Mouse (Mus musculus) MEL (cell line): ENCODE data around the gene Ccnk. TPM values are rescaled to one million over a fixed set of nuclear protein-coding genes. Genes with fewer than 3 reads are reported as not detected.

Experiments
- DNase-seq: peaks from one replicate; pipeline ENCODE4 v3.0.0; 2011; ENCODE audit warnings: low read depth, low spot score
- H3K27ac ChIP-seq: 2 replicates; pipeline ENCODE4 v1.5.1; 2012; ENCODE audit warnings: low read depth, mild to moderate bottlenecking, control low read depth, low read length, moderate library complexity; ENCODE audit not compliant: control insufficient read depth
- H3K27me3 ChIP-seq, 2 experiments: fragments of 150-350 bp in 1 of 2; sonication (generic) in 1 of 2; 2 replicates each; pipeline ENCODE4 v1.6.1; 2012; ENCODE audit warnings: low read length in 2 of 2, mild to moderate bottlenecking in 2 of 2, improper control_type of control experiment in 1 of 2, moderate library complexity in 1 of 2; ENCODE audit not compliant: insufficient read depth in 2 of 2, control insufficient read depth in 1 of 2
- H3K36me3 ChIP-seq, 2 experiments: 2 replicates each; pipeline ENCODE4 v1.6.1; 2012 to 2014; ENCODE audit warnings: low read length in 2 of 2, improper control_type of control experiment in 1 of 2, inconsistent platforms in 1 of 2, mild to moderate bottlenecking in 1 of 2; ENCODE audit not compliant: insufficient read depth in 2 of 2, control insufficient read depth in 1 of 2
- H3K4me1 ChIP-seq, 2 experiments: fragments of 150-350 bp in 1 of 2; sonication (generic) in 1 of 2; 2 replicates each; pipeline ENCODE4 v1.6.1; 2012; ENCODE audit warnings: low read length in 2 of 2, improper control_type of control experiment in 1 of 2, mild to moderate bottlenecking in 1 of 2; ENCODE audit not compliant: insufficient read depth in 2 of 2, control insufficient read depth in 1 of 2
- H3K4me3 ChIP-seq, 2 experiments: fragments of 150-350 bp in 1 of 2; sonication (generic) in 1 of 2; 2 replicates each; pipeline ENCODE4 v1.5.1; 2012; ENCODE audit warnings: low read depth in 2 of 2, low read length in 2 of 2, mild to moderate bottlenecking in 2 of 2, moderate library complexity in 2 of 2, control low read depth in 1 of 2, improper control_type of control experiment in 1 of 2; ENCODE audit not compliant: control insufficient read depth in 1 of 2, insufficient read depth in 1 of 2
- H3K79me2 ChIP-seq: 2 replicates; pipeline ENCODE4 v1.6.1; 2012; ENCODE audit warnings: mild to moderate bottlenecking, low read length, moderate library complexity; ENCODE audit not compliant: control insufficient read depth, poor library complexity, insufficient read depth
- H3K9ac ChIP-seq: 2 replicates; pipeline ENCODE4 v1.6.1; 2012; ENCODE audit warnings: low read depth, mild to moderate bottlenecking, control low read depth, low read length, moderate library complexity; ENCODE audit not compliant: control insufficient read depth, poor library complexity, severe bottlenecking
- H3K9me3 ChIP-seq: fragments of 150-350 bp; sonication (generic); replicated peaks from 2 replicates; pipeline ENCODE4 v1.6.1; 2012; ENCODE audit warnings: mild to moderate bottlenecking, low read length, improper control_type of control experiment, moderate library complexity; ENCODE audit not compliant: insufficient read depth
- BHLHE40 ChIP-seq: IDR thresholded peaks from 2 replicates; pipeline ENCODE4 v1.6.1; 2012; ENCODE audit warnings: low read depth, mild to moderate bottlenecking, inconsistent platforms, low read length, improper control_type of control experiment, borderline replicate concordance
- CTCF ChIP-seq, 3 experiments: IDR thresholded peaks in 2 of 3; conservative IDR thresholded peaks in 1 of 3; 2 replicates each; pipeline ENCODE4 v1.5.1; 2011 to 2012; ENCODE audit warnings: low read length in 3 of 3, low read depth in 2 of 3, mild to moderate bottlenecking in 2 of 3, improper control_type of control experiment in 1 of 3, inconsistent platforms in 1 of 3, mixed read lengths in 1 of 3, moderate library complexity in 1 of 3; ENCODE audit not compliant: control insufficient read depth in 1 of 3, insufficient read depth in 1 of 3, poor library complexity in 1 of 3, severe bottlenecking in 1 of 3
- ETS1 ChIP-seq: IDR thresholded peaks from 2 replicates; pipeline ENCODE4 v1.6.1; 2012; ENCODE audit warnings: low read depth, mild to moderate bottlenecking, inconsistent platforms, low read length, improper control_type of control experiment, moderate library complexity
- GABPA ChIP-seq: IDR thresholded peaks from 2 replicates; pipeline ENCODE4 v1.6.1; 2012; ENCODE audit warnings: low read depth, mild to moderate bottlenecking, inconsistent platforms, low read length, improper control_type of control experiment, moderate library complexity
- GATA1 ChIP-seq: IDR thresholded peaks from 2 replicates; pipeline ENCODE4 v1.6.1; 2011; ENCODE audit warnings: low read depth, low read length, improper control_type of control experiment
- HCFC1 ChIP-seq: IDR thresholded peaks from 2 replicates; pipeline ENCODE4 v1.6.1; 2012; ENCODE audit warnings: low read depth, mild to moderate bottlenecking, inconsistent platforms, low read length, improper control_type of control experiment, moderate library complexity
- JUND ChIP-seq: IDR thresholded peaks from 2 replicates; pipeline ENCODE4 v1.6.1; 2011; ENCODE audit warnings: low read depth, mild to moderate bottlenecking, improper control_type of control experiment, low read length
- MEF2A ChIP-seq: IDR thresholded peaks from 2 replicates; pipeline ENCODE4 v1.6.1; 2014; ENCODE audit warnings: low read depth, mild to moderate bottlenecking, inconsistent platforms, low read length, improper control_type of control experiment; ENCODE audit not compliant: poor library complexity, insufficient replicate concordance, severe bottlenecking; ENCODE audit errors: extremely low read depth
- MXI1 ChIP-seq: IDR thresholded peaks from 2 replicates; pipeline ENCODE4 v1.6.1; 2011; ENCODE audit warnings: mild to moderate bottlenecking, low read depth, low read length, improper control_type of control experiment
- MYB ChIP-seq: IDR thresholded peaks from 2 replicates; pipeline ENCODE4 v1.6.1; 2011; ENCODE audit warnings: mild to moderate bottlenecking, low read depth, low read length, improper control_type of control experiment
- MYC ChIP-seq: IDR thresholded peaks from 2 replicates; pipeline ENCODE4 v1.6.1; 2011; ENCODE audit warnings: low read depth, mild to moderate bottlenecking, low read length, improper control_type of control experiment, moderate library complexity
- NELFE ChIP-seq: IDR thresholded peaks from 2 replicates; pipeline ENCODE4 v1.6.1; 2011; ENCODE audit warnings: low read depth, low read length, improper control_type of control experiment
- NRF1 ChIP-seq: IDR thresholded peaks from 2 replicates; pipeline ENCODE4 v1.6.1; 2014; ENCODE audit warnings: low read depth, mild to moderate bottlenecking, inconsistent platforms, low read length, improper control_type of control experiment, moderate library complexity; ENCODE audit not compliant: poor library complexity, insufficient read depth, severe bottlenecking
- POLR2AphosphoS2 ChIP-seq: IDR thresholded peaks from 2 replicates; pipeline ENCODE4 v1.6.1; 2011; ENCODE audit warnings: low read length, improper control_type of control experiment
- POLR2AphosphoS5 ChIP-seq: IDR thresholded peaks from 2 replicates; pipeline ENCODE4 v1.6.1; 2012; ENCODE audit warnings: low read depth, borderline replicate concordance, mild to moderate bottlenecking, inconsistent platforms, low read length, moderate library complexity, mixed read lengths
- SIN3A ChIP-seq: IDR thresholded peaks from 2 replicates; pipeline ENCODE4 v1.6.1; 2012; ENCODE audit warnings: low read length, improper control_type of control experiment, inconsistent platforms
- SMC3 ChIP-seq: IDR thresholded peaks from 2 replicates; pipeline ENCODE4 v1.6.1; 2011; ENCODE audit warnings: low read depth, low read length, improper control_type of control experiment
- USF1 ChIP-seq: IDR thresholded peaks from 2 replicates; pipeline ENCODE4 v1.6.1; 2014; ENCODE audit warnings: low read depth, mild to moderate bottlenecking, inconsistent platforms, low read length, improper control_type of control experiment, moderate library complexity
- USF2 ChIP-seq, 2 experiments: IDR thresholded peaks; 2 replicates each; pipeline ENCODE4 v1.6.1; 2011 to 2012; ENCODE audit warnings: improper control_type of control experiment in 2 of 2, low read length in 2 of 2, borderline replicate concordance in 1 of 2, inconsistent platforms in 1 of 2, low read depth in 1 of 2, mild to moderate bottlenecking in 1 of 2; ENCODE audit not compliant: insufficient read depth in 1 of 2
- polyA plus RNA-seq, 2 experiments: library from polyadenylated mRNA; stranded (reverse) in 1 of 2; unstranded in 1 of 2; fragments of >175 nt in 1 of 2; fragments of >200 nt in 1 of 2; gene quantifications; 2 replicates each; pipeline versions ENCODE4 v1.2.1 to v1.2.4; 2012; ENCODE audit warnings: low replicate concordance in 2 of 2, low read depth in 1 of 2; ENCODE audit not compliant: insufficient read length in 2 of 2, insufficient read depth in 1 of 2, missing spikeins in 1 of 2
- total RNA-seq: library from RNA; depleted of rRNA; stranded (reverse); fragments of 300-350 nt; gene quantifications from 2 replicates; pipeline ENCODE4 v1.2.3, GENCODE M21; 2012

Ccnk gene
- total and polyA plus RNA-seq, 3 experiments = 7.6 to 69.6 (median 62.8) TPM

DNA sequence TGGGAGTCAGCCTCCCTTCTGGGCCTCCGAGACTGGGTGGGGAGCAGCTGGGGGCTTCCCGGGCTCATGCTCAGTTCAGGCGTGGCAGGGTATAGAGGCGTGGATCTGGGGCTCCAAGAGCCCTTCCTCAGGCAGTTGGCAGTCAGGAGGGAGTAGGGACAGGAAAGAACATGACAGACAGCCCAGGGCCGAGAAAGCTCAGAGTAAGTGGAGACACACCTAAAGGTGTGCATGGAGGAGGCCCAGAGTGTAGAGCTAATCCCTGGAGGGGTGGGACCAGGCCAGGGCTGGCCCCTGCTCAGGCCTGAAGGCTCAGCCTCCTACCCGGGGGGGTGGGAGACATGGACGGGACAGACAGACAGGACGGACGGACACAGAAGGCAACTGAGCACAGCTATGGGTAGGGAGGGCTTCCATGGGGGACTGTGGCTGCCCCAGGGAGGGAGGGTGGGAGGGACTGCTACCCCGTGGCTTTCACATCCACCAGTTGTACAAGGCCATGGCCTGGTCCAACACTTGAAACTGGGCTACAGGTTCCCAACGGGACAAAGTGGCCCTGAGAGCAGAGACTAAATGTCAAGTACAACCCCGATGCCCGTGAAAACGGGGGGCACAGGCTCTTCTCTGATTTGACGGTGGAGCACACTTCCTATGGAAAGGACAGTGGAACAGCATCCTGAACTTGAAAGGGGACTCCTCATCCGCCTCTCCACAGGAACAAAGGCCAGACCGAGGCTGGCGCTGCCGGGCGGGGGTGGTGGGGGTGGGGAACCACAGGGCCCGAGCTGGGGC lies 40.6 kb downstream of the Ccnk start:
- no peak overlapping the region for H3K4me3 ChIP-seq
- H3K27me3 ChIP-seq = no peaks in the 10 kb centered on the region
- H3K27ac ChIP-seq = no peak overlapping the region
- no peaks in the 10 kb centered on the region for H3K4me1 ChIP-seq
- DNase-seq = no peak
- no peaks in the 10 kb centered on the region for H3K79me2 ChIP-seq
- H3K36me3 ChIP-seq = no peaks in the 10 kb centered on the region
- TF ChIP-seq BHLHE40 (no peak), GABPA (no peak), NRF1 (no peak), POLR2AphosphoS5 (no peak), USF2 (IDR thresholded peaks at IDR 0.05; ENCODE audit: borderline replicate concordance in 1 of 2, insufficient read depth in 1 of 2, low read depth in 1 of 2, low read length in 2 of 2) (no peak), HCFC1 (no peak), SIN3A (no peak), NELFE (no peak), MEF2A (no peak), ETS1 (no peak), MXI1 (no peak)
- no peak overlapping the region for H3K9ac ChIP-seq
- no peaks in the 10 kb centered on the region for H3K9me3 ChIP-seq

GRCm38 (mm10) chr12:108220621-108221020 lies 41.2 kb downstream of the Ccnk start:
- Histone ChIP-seq H3K4me3 (no peak overlapping the region), H3K9me3 (no peaks in the 10 kb centered on the region), H3K36me3 (no peaks in the 10 kb centered on the region), H3K4me1 (no peaks in the 10 kb centered on the region), H3K9ac (no peak overlapping the region), H3K27ac (no peak overlapping the region), H3K79me2 (no peaks in the 10 kb centered on the region), H3K27me3 (no peaks in the 10 kb centered on the region)
- DNase-seq = no peak
- TF ChIP-seq GABPA (no peak), CTCF (IDR thresholded peaks at IDR 0.05 in 2 of 3, conservative IDR thresholded peaks at IDR 0.05 in 1 of 3; ENCODE audit: control insufficient read depth in 1 of 3, insufficient read depth in 1 of 3, low read depth in 2 of 3, low read length in 3 of 3, poor library complexity in 1 of 3, severe bottlenecking in 1 of 3) (no peak), USF2 (IDR thresholded peaks at IDR 0.05; ENCODE audit: borderline replicate concordance in 1 of 2, insufficient read depth in 1 of 2, low read depth in 1 of 2, low read length in 2 of 2) (no peak), MYC (no peak), USF1 (no peak), JUND (no peak), MYB (no peak), POLR2AphosphoS2 (no peak), SMC3 (no peak), GATA1 (no peak)
